Mouse (Mus musculus) myocyte (in vitro differentiated cells): ENCODE results near the gene Gm49368.

Experiments
- CEBPB ChIP-seq: IDR thresholded peaks from 2 replicates; pipeline ENCODE4 v1.6.1; 2011; ENCODE audit warnings: mild to moderate bottlenecking, moderate library complexity; ENCODE audit not compliant: poor library complexity, insufficient read depth, severe bottlenecking
- MAX ChIP-seq: IDR thresholded peaks from one replicate; pipeline ENCODE4 v1.6.1; 2011; ENCODE audit warnings: low read depth, mild to moderate bottlenecking, control low read depth
- MYOG ChIP-seq, 3 experiments: IDR thresholded peaks; one replicate each; pipeline ENCODE4 v1.6.1; 2011; ENCODE audit warnings: control low read depth in 2 of 3, low read depth in 2 of 3, mild to moderate bottlenecking in 2 of 3; ENCODE audit not compliant: insufficient read length in 2 of 3, control insufficient read depth in 1 of 3, insufficient read depth in 1 of 3
- POLR2A ChIP-seq: IDR thresholded peaks from one replicate; pipeline ENCODE4 v1.6.1; 2011; ENCODE audit warnings: low read depth, mild to moderate bottlenecking, control low read depth, moderate library complexity; ENCODE audit not compliant: insufficient read length
- TCF3 ChIP-seq: IDR thresholded peaks from one replicate; pipeline ENCODE4 v1.6.1; 2011; ENCODE audit warnings: low read depth, control low read depth; ENCODE audit not compliant: insufficient read length

DNA sequence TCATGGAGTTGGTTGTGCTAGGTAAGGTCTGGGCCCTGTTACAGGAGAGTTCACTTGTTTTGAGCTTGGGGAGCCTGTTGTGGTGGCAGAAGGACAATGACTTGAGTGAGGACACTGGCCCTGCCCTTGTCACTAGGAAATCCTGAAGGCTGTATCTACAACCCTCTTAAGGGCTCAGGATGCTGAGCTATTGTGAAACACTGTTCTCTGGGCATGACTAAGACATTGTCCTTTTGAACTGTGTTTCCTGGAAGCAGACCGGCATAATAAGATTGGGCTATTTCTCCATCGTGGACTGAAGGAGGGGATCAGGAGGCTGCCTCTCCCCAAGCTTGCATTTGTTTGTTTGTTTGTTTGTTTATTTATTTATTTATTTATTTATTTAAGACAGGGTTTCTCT is 43.3 kb upstream of the Gm49368 start:
- TF ChIP-seq TCF3 (no peak), POLR2A (no peak), CEBPB (no peak), MYOG (IDR thresholded peaks at IDR 0.05; ENCODE audit: control insufficient read depth in 1 of 3, insufficient read depth in 1 of 3, insufficient read length in 2 of 3, low read depth in 2 of 3) (no peak), MAX (no peak)
